Mouse (Mus musculus): ENCODE measurements around the gene Phox2a. TPM values are rescaled to one million over a fixed set of nuclear protein-coding genes. Genes with fewer than 3 reads are reported as not detected.

Phox2a gene
- total RNA-seq, 4 experiments from 2014 or later = 0.30 to 0.39 (median 0.30) TPM; not detected in 1

- peak; percentile 59 to 79 for DNase-seq (ENCODE audit: low spot score in 2 of 2)
These were observed 19.7 kb downstream of the Phox2a start, which contains the start of gene Inppl1 for GRCm38 (mm10) chr7:101837606-101838471. Gene Inppl1, minus strand, starts transcription at chr7:101838229.

GRCm38 (mm10) chr7:101844186-101844585 lies 26.1 kb downstream of the Phox2a start:
- no peak for DNase-seq (ENCODE audit: low spot score in 2 of 2)

GRCm38 (mm10) chr7:101847934-101848333 lies 29.8 kb downstream of the Phox2a start:
- DNase-seq (ENCODE audit: low spot score in 2 of 2) = no peak

- DNase-seq (ENCODE audit: low spot score in 2 of 2) = no peak
These were observed 33.6 kb downstream of the Phox2a start for GRCm38 (mm10) chr7:101851689-101852088.

GRCm38 (mm10) chr7:101852846-101853245 lies 34.7 kb downstream of the Phox2a start:
- DNase-seq (ENCODE audit: low spot score in 2 of 2) = no peak

GRCm38 (mm10) chr7:101853816-101854215 lies 35.7 kb downstream of the Phox2a start:
- no peak for DNase-seq (ENCODE audit: low spot score in 2 of 2)

GRCm38 (mm10) chr7:101857094-101857493 lies 39.0 kb downstream of the Phox2a start, which contains the start of gene Folr2:
Gene Folr2, minus strand, starts transcription at chr7:101857194.
- DNase-seq (ENCODE audit: low spot score in 2 of 2) = no peak

GRCm38 (mm10) chr7:101858362-101858761 lies 40.2 kb downstream of the Phox2a start:
- no peak for DNase-seq (ENCODE audit: low spot score in 2 of 2)

GRCm38 (mm10) chr7:101860978-101861377 lies 42.9 kb downstream of the Phox2a start:
- DNase-seq (ENCODE audit: low spot score in 2 of 2) = no peak

- no peak for DNase-seq (ENCODE audit: low spot score in 2 of 2)
These were observed 44.2 kb downstream of the Phox2a start for GRCm38 (mm10) chr7:101862291-101862690.

- no peak for DNase-seq (ENCODE audit: low spot score in 2 of 2)
These were observed 45.3 kb downstream of the Phox2a start, which contains the start of gene Anapc15 for GRCm38 (mm10) chr7:101863415-101863814. Gene Anapc15, plus strand, starts transcription at chr7:101863715.

GRCm38 (mm10) chr7:101866491-101867265 lies 48.6 kb downstream of the Phox2a start:
- DNase-seq (ENCODE audit: low spot score in 2 of 2) = no peak

- DNase-seq (ENCODE audit: low spot score in 2 of 2) = no peak
These were observed 49.4 kb downstream of the Phox2a start for GRCm38 (mm10) chr7:101867482-101867881.

- no peak for DNase-seq (ENCODE audit: low spot score in 2 of 2)
These were observed 50.4 kb downstream of the Phox2a start for GRCm38 (mm10) chr7:101868241-101869162.

- no peak for DNase-seq (ENCODE audit: low spot score in 2 of 2)
These were observed 51.0 kb downstream of the Phox2a start for GRCm38 (mm10) chr7:101869163-101869500.

- DNase-seq (ENCODE audit: low spot score in 2 of 2) = no peak
These were observed 52.5 kb downstream of the Phox2a start, which contains the start of gene Folr1 for GRCm38 (mm10) chr7:101870629-101871028. Gene Folr1, minus strand, starts transcription at chr7:101870788.

GRCm38 (mm10) chr7:101871296-101871695 lies 53.2 kb downstream of the Phox2a start:
- no peak for DNase-seq (ENCODE audit: low spot score in 2 of 2)

All from left cerebral cortex, adult 8-10 months (tissue).